Mouse (Mus musculus) limb, embryonic 12.5 days (tissue): Measurements from ENCODE around the gene Hpd. TPM values are rescaled to one million over a fixed set of nuclear protein-coding genes. Genes with fewer than 3 reads are reported as not detected.
"Not testable (repeated sequence)": the region's sequence is repeated elsewhere in the genome, so short reads cannot be mapped to it uniquely, and the experiment has no call there.

Experiments
- ATAC-seq: fragments of 200-750 bp; cut with Nextera tagmentation; 2 replicates; pipeline ENCODE4 v1.8.0; 2017; ENCODE audit warnings: low read depth, moderate TSS enrichment; ENCODE audit not compliant: insufficient number of reproducible peaks, insufficient read depth, low FRiP score, low TSS enrichment
- H3K27ac ChIP-seq: fragments of 300-500 bp; sonication (generic); 2 replicates; pipeline ENCODE4 v1.5.1; 2016; ENCODE audit warnings: mild to moderate bottlenecking, moderate library complexity
- H3K27me3 ChIP-seq: fragments of 300-500 bp; sonication (generic); 2 replicates; pipeline ENCODE4 v1.6.1; 2016; ENCODE audit warnings: mild to moderate bottlenecking, moderate library complexity
- H3K36me3 ChIP-seq: fragments of 300-500 bp; sonication (generic); 2 replicates; pipeline ENCODE4 v1.6.1; 2016; ENCODE audit warnings: mild to moderate bottlenecking, moderate library complexity
- H3K4me1 ChIP-seq: fragments of 300-500 bp; sonication (generic); replicated peaks from 2 replicates; pipeline ENCODE4 v1.6.1; 2016
- H3K4me2 ChIP-seq: fragments of 300-500 bp; sonication (generic); 2 replicates; pipeline ENCODE4 v1.6.1; 2016; ENCODE audit warnings: mild to moderate bottlenecking, moderate library complexity
- H3K4me3 ChIP-seq: fragments of 300-500 bp; sonication (generic); replicated peaks from 2 replicates; pipeline ENCODE4 v1.5.1; 2016; ENCODE audit warnings: mild to moderate bottlenecking
- H3K9ac ChIP-seq: fragments of 300-500 bp; sonication (generic); replicated peaks from 2 replicates; pipeline ENCODE4 v1.6.1; 2016; ENCODE audit warnings: mild to moderate bottlenecking, moderate library complexity
- H3K9me3 ChIP-seq: fragments of 300-500 bp; sonication (generic); 2 replicates; pipeline ENCODE4 v1.6.1; 2016; ENCODE audit warnings: mild to moderate bottlenecking, moderate library complexity
- WGBS: fragments of 180-500 bp; shearing (Covaris S2); methylation state at CpG from one replicate; pipeline ENCODE4 v1.1.7; 2016; 5-methylcytosine and 5-hydroxymethylcytosine counted together
- polyA plus RNA-seq: library from polyadenylated mRNA; unstranded; fragments of >200 nt; fragmentation: Nextera tagmentation; extraction: Ambion mirVana; gene quantifications from 2 replicates; pipeline ENCODE4 v1.2.1, GENCODE M21; 2016

The Hpd gene
- polyA plus RNA-seq, 1 experiment from 2014 or later: not detected

DNA sequence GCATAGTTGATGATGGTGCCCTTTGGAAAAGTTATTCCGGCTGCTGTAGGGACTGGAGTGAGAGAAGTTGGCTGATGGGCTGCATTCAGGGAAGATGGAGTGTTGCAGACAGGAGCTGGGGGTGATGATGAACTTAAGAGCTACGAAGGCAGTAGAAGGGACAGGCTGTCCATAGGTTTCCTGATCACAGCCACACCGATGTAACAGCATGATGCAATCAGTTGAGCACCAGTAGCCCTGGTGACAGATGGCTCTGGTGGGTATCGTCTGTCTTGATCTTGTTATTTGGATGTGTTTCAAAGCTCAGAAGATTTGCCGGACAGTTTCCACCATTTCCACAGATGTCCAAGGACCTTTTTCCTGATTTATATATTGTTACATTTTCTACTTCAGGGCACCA, 19.5 kb upstream of the Hpd start:
- H3K36me3 ChIP-seq: no peaks in the 10 kb centered on the region
- 87% methylated on average over 5 of the region's 5 CpGs for WGBS
- no peak overlapping the region for H3K27ac ChIP-seq
- no peaks in the 10 kb centered on the region; the same call in 1 of the 2 replicates for H3K9me3 ChIP-seq
- H3K27me3 ChIP-seq: no peaks in the 10 kb centered on the region
- no peak overlapping the region for H3K9ac ChIP-seq
- H3K4me1 ChIP-seq: no peaks in the 10 kb centered on the region
- no peak for ATAC-seq
- no peak overlapping the region for H3K4me3 ChIP-seq
- no peak overlapping the region for H3K4me2 ChIP-seq

DNA sequence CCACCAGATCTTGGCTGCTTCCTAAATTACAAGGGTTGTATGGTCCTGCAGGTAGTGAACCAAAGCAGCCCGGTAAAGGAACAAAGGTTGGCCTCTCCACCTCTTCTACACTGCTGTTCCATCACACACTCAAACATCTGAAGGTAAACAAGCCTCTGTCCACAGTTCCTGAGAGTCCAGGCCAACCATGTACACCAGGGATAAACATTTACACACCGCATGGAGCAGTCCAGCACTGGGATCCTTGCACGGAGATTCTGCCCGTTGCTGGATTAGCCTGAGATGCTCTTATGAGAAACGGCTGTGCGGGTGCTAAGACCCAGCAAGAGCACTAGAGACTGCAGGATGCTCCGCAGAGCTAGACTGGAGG, 19.0 kb upstream of the Hpd start:
- no peak for ATAC-seq
- H3K4me1 ChIP-seq: no peaks in the 10 kb centered on the region
- no peaks in the 10 kb centered on the region; the same call in 1 of the 2 replicates for H3K9me3 ChIP-seq
- no peak overlapping the region for H3K27ac ChIP-seq
- H3K36me3 ChIP-seq: no peaks in the 10 kb centered on the region
- H3K27me3 ChIP-seq: no peaks in the 10 kb centered on the region
- no peak overlapping the region for H3K4me2 ChIP-seq
- no peak overlapping the region for H3K9ac ChIP-seq
- WGBS: 90% methylated on average over 7 of the region's 7 CpGs
- no peak overlapping the region for H3K4me3 ChIP-seq

DNA sequence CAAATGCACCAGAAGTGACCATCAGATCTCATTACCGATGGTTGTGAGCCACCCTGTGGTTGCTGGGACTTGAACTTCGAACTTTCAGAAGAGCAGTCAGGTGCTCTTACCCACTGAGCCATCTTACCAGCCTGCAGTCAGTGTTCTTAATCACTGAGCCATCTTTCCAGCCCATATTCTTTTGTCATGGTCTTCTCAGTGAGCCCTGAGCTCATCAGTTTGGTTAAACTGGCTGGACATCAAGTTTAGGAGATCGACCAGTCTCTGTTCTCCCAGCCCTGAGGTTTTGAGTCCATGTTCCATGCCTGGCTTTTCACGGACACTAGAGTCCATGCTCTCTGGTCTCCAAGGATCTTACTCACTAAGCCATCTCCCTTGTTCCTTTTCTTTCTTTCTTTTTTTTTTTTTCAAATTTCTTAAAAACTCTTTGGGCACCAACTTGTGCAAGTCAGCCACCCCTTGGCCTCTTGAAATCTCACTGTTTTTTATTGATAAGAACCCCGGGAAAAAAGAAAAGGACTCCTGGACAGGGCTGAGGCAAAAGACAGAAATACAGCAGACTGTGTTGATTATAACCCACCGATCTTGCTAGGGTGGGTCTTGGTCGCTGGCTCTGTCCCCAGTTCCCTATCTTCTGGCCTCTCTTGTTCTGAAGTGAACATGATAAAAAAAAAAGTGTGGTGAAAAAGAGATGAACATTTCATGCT, 18.4 kb upstream of the Hpd start:
- H3K27me3 ChIP-seq, H3K27ac ChIP-seq, H3K4me1 ChIP-seq, H3K4me2 ChIP-seq, H3K9ac ChIP-seq, H3K36me3 ChIP-seq, H3K9me3 ChIP-seq, ATAC-seq, H3K4me3 ChIP-seq: not testable (repeated sequence)
- 88% methylated on average over 6 of the region's 7 CpGs for WGBS

DNA sequence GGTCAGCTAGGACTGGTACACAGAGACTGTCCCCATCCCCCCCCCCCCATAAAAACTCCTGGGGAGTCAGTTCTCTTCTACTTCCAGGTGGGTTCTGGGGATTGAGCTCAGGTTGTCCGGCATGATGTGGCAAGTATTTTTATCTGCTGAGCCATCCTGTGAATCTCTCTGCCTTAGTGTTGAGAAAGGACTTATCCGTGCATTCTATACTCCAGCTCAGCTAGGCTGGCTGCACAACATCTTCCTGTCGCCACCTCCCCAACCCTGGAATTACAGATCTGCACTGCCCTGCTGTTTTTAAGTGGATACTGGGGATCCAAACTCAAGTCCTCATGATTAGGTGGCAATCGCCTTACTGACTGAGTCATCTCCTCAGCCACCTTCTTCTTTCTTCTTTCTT, 16.0 kb upstream of the Hpd start:
- Histone ChIP-seq H3K27ac (no peak overlapping the region), H3K9ac (no peak overlapping the region), H3K4me2 (no peak overlapping the region), H3K27me3 (no peaks in the 10 kb centered on the region), H3K4me3 (no peak overlapping the region), H3K4me1 (no peaks in the 10 kb centered on the region), H3K9me3 (no peaks in the 10 kb centered on the region), H3K36me3 (no peaks in the 10 kb centered on the region)
- no peak for ATAC-seq
- 82% methylated on average over 4 of the region's 4 CpGs for whole genome bisulfite sequencing

DNA sequence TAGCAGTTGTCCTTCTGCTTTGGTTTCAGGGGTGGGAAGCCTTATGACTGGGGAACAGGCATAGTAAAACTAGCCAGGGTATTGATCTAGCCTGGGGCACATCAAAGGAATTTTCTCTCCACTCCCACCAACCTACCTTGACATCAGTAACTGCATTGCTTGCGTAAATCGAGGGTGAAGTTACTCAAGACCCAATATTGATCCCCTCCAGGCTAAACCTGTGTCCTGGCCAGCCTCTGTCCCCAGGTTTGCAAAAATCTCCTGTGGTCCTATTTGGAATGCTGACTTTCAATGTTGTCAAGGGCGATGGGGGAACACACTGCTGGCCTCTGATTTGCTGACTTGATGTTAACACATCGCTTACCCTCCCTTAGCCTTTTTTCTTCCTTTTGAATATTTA, 14.2 kb upstream of the Hpd start:
- no peak overlapping the region for H3K27ac ChIP-seq
- H3K4me2 ChIP-seq: no peak overlapping the region
- H3K27me3 ChIP-seq: no peaks in the 10 kb centered on the region
- no peak for ATAC-seq
- H3K9me3 ChIP-seq: no peaks in the 10 kb centered on the region
- no peaks in the 10 kb centered on the region for H3K36me3 ChIP-seq
- H3K9ac ChIP-seq: no peak overlapping the region
- no peak overlapping the region for H3K4me3 ChIP-seq
- H3K4me1 ChIP-seq: no peaks in the 10 kb centered on the region
- 79% methylated on average over 4 of the region's 4 CpGs for WGBS

DNA sequence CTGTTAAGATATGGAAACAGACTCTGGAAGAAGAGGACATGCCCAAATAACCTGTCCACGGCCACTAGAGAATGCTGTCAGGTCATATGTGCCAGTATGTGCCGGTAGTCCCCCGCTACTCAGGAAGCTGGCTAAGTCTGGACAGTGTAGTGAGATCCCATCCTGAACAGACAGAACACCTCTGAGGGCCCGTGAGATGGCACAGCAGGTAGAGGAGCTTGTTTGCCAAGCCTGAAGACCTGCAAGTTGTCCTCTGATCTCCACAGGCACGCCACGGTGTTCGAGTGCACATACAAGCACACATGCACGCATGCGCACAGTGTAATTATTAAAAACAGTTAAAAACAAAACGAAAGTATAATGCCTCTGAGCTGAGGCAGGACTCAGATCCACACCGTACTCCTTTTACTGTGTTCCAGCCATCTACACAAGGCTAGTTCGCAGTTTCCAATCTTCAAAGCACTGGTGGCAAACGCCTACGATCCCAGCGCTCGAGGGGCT, 13.0 kb upstream of the Hpd start:
- Histone ChIP-seq H3K36me3 (no peaks in the 10 kb centered on the region), H3K4me3 (no peak overlapping the region), H3K4me1 (no peaks in the 10 kb centered on the region), H3K9ac (no peak overlapping the region), H3K27ac (no peak overlapping the region), H3K9me3 (no peaks in the 10 kb centered on the region), H3K4me2 (no peak overlapping the region), H3K27me3 (no peaks in the 10 kb centered on the region)
- 88% methylated on average over 16 of the region's 16 CpGs for WGBS
- no peak for ATAC-seq

DNA sequence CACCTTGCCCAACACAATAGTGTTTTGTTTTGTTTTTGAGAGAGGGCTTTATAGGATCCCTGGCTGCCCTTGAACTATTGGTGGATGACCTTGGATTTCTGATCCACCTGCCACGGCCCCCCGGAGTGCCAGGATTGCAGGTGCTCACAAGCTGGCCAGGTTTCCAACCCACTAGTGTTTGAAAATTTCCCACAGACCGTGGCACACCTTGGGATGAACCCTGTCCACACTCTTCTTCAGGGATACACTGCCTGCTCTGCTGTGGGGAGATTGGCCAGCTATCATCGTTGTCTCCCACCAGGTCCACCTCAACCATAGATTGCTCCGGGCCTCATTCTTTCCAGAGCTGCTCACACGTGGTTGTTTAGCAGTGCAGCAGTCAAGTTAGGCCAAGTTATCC, 12.3 kb upstream of the Hpd start:
- Histone ChIP-seq H3K9ac (no peak overlapping the region), H3K27me3 (no peaks in the 10 kb centered on the region), H3K4me2 (no peak overlapping the region), H3K4me1 (no peaks in the 10 kb centered on the region), H3K9me3 (no peaks in the 10 kb centered on the region), H3K36me3 (no peaks in the 10 kb centered on the region), H3K27ac (no peak overlapping the region), H3K4me3 (no peak overlapping the region)
- 88% methylated on average over 6 of the region's 6 CpGs for WGBS
- no peak for ATAC-seq

DNA sequence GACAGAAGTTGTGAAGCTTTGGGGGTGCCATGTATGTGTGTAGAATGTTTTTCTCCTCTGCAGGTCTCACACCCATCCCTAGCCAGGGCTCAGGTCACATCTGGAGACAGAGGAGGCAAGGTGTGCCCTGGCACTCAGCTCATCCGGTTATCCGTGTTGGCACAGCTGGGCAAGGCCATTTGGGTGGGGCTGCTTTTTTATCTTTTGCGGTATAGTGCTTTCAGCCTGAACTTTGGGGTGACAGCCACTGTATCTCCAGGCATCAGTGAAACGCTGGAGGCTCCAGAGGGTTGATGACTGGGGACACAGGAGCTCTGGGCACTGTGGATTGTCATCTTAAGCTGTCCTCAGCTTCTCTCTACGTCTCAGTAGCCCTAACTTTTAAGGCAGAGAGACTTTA, 10.9 kb upstream of the Hpd start:
- Histone ChIP-seq H3K4me1 (no peaks in the 10 kb centered on the region), H3K4me3 (no peak overlapping the region), H3K27ac (no peak overlapping the region), H3K36me3 (no peaks in the 10 kb centered on the region), H3K9ac (no peak overlapping the region), H3K9me3 (no peaks in the 10 kb centered on the region), H3K27me3 (no peaks in the 10 kb centered on the region), H3K4me2 (no peak overlapping the region)
- whole genome bisulfite sequencing: 80% methylated on average over 5 of the region's 5 CpGs
- no peak for ATAC-seq

DNA sequence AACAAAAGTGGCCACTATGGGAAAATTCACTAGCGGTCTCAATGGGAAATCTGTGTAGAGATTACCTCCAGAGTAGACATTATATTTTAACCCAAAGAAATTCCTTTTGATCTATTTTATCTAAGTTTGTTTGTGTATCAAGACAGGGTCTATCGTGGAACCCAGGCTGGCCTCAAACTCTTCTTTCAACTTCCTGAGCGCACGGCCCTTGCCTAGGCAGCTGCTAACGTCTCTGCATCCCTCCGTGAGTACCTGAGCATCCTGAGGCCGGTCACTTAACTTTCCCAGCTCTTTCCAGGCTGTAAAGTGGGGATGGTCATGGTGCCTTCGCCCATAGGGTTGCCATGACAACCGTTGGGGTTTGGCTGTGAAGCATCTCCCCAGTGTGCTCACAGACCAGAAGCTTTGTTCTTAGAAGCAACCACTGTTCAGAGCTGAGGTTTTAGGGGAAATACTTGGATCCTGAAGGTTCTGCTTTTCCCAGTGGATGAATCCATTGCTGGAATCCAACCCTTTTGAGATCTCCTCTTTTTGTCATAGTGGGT, 10.2 kb upstream of the Hpd start:
- 55% methylated on average over 9 of the region's 9 CpGs for WGBS
- H3K9me3 ChIP-seq: no peaks in the 10 kb centered on the region
- H3K4me3 ChIP-seq: no peak overlapping the region
- no peaks in the 10 kb centered on the region for H3K4me1 ChIP-seq
- H3K27ac ChIP-seq: no peak overlapping the region
- ATAC-seq: no peak
- no peaks in the 10 kb centered on the region for H3K36me3 ChIP-seq
- no peak overlapping the region for H3K9ac ChIP-seq
- no peak overlapping the region for H3K4me2 ChIP-seq
- H3K27me3 ChIP-seq: no peaks in the 10 kb centered on the region

DNA sequence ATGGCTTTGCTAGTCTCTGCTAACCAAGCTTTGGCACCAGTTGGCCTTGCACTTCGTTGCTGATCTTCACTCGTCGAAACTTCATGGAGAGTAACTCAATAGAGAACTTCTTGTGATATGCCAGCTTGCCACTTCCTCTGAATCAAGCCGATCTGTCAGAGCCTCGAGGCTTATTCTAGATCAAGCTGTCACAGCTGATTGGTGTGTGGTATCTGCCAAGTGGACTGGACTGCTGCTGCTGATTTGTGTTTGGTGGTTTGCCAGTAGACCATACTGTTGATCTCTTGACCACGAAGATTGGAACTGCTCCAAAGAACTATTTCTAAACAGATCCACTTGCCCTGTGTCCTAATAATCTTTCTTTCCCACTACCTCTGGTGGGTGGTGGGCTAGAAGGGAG, 8.9 kb upstream of the Hpd start:
- Histone ChIP-seq H3K4me3 (no peak overlapping the region), H3K4me2 (no peak overlapping the region), H3K36me3 (no peaks in the 10 kb centered on the region), H3K27me3 (no peaks in the 10 kb centered on the region), H3K4me1 (no peaks in the 10 kb centered on the region), H3K9ac (no peak overlapping the region), H3K27ac (no peak overlapping the region), H3K9me3 (no peaks in the 10 kb centered on the region)
- ATAC-seq: no peak
- WGBS: 83% methylated on average over 6 of the region's 6 CpGs

DNA sequence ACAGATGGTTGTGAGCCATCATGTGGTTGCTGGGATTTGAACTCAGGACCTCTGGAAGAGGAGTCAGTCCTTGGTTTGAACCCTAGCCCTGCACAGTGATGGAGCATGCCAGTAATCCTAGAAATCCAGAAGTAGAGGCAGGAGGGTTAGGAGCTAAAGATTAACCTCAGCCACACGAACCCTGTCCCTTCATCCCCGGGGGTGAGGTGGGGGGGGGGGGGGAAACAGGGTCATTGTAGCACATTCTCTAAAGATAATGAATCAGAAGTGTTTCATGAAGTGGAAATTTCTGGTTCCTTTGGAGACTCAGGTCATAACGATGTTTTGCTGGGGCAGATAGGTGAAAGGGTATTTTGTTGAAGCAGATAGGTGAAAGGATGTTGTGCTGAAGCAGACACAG, 8.4 kb upstream of the Hpd start:
- WGBS: 80% methylated on average over 3 of the region's 3 CpGs
- Histone ChIP-seq H3K4me2 (no peak overlapping the region), H3K27ac (no peak overlapping the region), H3K27me3 (no peaks in the 10 kb centered on the region), H3K9me3 (no peaks in the 10 kb centered on the region), H3K9ac (no peak overlapping the region), H3K4me1 (no peaks in the 10 kb centered on the region), H3K4me3 (no peak overlapping the region), H3K36me3 (no peaks in the 10 kb centered on the region)
- ATAC-seq: no peak

DNA sequence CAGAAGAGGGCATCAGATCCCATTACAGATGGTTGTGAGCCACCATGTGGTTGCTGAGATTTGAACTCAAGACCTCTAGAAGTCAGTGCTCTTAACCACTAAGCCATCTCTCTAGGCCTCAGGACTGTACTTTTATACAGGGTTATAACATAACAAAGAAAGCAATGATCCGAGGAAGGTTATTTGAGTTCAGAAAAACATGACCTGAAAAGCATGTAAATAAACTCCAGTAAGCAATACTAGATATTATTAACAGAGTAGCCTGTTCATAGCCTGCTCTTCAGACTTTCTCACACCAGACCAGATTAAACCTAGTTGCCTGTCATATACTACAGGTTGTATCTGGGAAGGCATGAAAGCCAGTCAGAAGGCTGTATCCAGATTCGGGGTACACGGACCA, 4.8 kb upstream of the Hpd start:
- Histone ChIP-seq H3K27me3 (peaks cover 8% of the 10 kb centered on the region), H3K9me3 (no peaks in the 10 kb centered on the region), H3K9ac (no peak overlapping the region), H3K4me1 (no peaks in the 10 kb centered on the region), H3K4me2 (no peak overlapping the region), H3K27ac (no peak overlapping the region), H3K4me3 (no peak overlapping the region), H3K36me3 (no peaks in the 10 kb centered on the region)
- no peak for ATAC-seq
- 93% methylated on average over 3 of the region's 3 CpGs for WGBS
